Comparison of ENCODE assay signal across 30 mouse cellular contexts in the genomic region with DNA sequence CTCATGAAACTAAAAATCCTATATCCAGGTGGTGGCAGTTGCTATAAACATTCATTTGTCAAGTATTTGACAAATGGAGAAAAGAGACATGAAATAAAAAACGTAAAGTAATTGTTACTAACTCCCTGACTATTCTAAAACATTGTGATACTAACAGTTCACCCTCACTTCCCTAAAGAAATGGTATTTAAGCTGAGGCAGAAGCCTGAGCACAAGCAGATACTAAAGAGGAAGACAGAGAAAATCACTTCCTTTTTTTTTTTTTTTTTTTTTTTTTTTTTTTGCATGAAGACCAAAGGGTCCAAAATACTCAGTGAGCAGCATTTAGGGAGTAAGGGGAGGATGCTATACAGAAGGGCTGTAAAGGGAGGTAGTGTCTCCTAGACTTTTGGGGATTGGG. TPM values are rescaled to one million over a fixed set of nuclear protein-coding genes. Genes with fewer than 3 reads are reported as not detected.
DNase-seq lines count a peak whose midpoint lies in the region; ATAC-seq and TF ChIP-seq lines count a peak whose summit lies in the region.
"Had no signal": no experiment of that assay in that cellular context is flagged by ENCODE, and none has a peak within 500 bp of the region (broad histone marks: within the 10 kb centered on the region; RNA-seq: fewer than 3 reads in every experiment).

No protein-coding gene starts in this region.

- H3K4me2 ChIP-seq in midbrain, embryonic 16.5 days (ENCODE audit: low read length): no peak overlapping the region
- H3K4me2 ChIP-seq: heart, embryonic 12.5 days; hindbrain, embryonic 14.5 days; kidney, embryonic 15.5 days; limb, embryonic 13.5 days; liver, embryonic 11.5 days; midbrain, embryonic 12.5 days; stomach, embryonic 15.5 days had no signal

- TF ChIP-seq POLR2A in MEL (IDR thresholded peaks at IDR 0.05; ENCODE audit: control insufficient read depth in 1 of 2, insufficient read depth in 1 of 2, low read depth in 1 of 2, low read length in 2 of 2, poor library complexity in 1 of 2): no peak

- DNase-seq in A20 (ENCODE audit: low read depth, low spot score) (peak; percentile 80), MEL (ENCODE audit: low read depth, low spot score) (peak; percentile 87)
- no peak for DNase-seq in right cerebral cortex, postnatal 4 days
- DNase-seq in gastrocnemius, postnatal 4 days (ENCODE audit: low spot score in 2 of 2): no peak
- DNase-seq: adrenal gland, postnatal 25 days; cerebellum, adult 18-20 months; cerebellum, postnatal 10 days; gastrocnemius, postnatal 14 days; heart, adult 2 months; heart, postnatal 4 days; kidney, adult 11 months; kidney, postnatal 36 days; lung, postnatal 4 days; retina, postnatal 1 day; right cerebral cortex, postnatal 14 days; thymus, postnatal 14 days had no signal

- no peak overlapping the region for H3K4me3 ChIP-seq in MEL (ENCODE audit: control insufficient read depth in 1 of 2, insufficient read depth in 1 of 2, low read depth in 2 of 2, low read length in 2 of 2)
- no peak overlapping the region for H3K4me3 ChIP-seq in midbrain, embryonic 16.5 days (ENCODE audit: low read depth, low read length)
- H3K4me3 ChIP-seq: heart, adult 2 months; heart, embryonic 12.5 days; kidney, embryonic 15.5 days; layer of hippocampus, adult 2 months; left cerebral cortex, adult 2 months; limb, embryonic 13.5 days; midbrain, embryonic 12.5 days; stomach, embryonic 15.5 days had no signal

- TF ChIP-seq RAD21 in MEL (IDR thresholded peaks at IDR 0.05; ENCODE audit: low read depth, low read length): no peak

- H3K79me2 ChIP-seq in MEL (ENCODE audit: control insufficient read depth, insufficient read depth, low read length, poor library complexity): peaks cover 10% of the 10 kb centered on the region

- H3K27ac ChIP-seq in MEL (ENCODE audit: control insufficient read depth, low read depth, low read length): peak overlapping the region; percentile 76
- no peak overlapping the region for H3K27ac ChIP-seq in midbrain, embryonic 16.5 days (ENCODE audit: low read length)
- H3K27ac ChIP-seq: heart, adult 2 months; hindbrain, embryonic 14.5 days; kidney, embryonic 15.5 days; layer of hippocampus, adult 2 months; left cerebral cortex, adult 2 months; limb, embryonic 13.5 days; midbrain, embryonic 12.5 days; stomach, embryonic 15.5 days had no signal

- peaks cover 0 to 79% of the 10 kb centered on the region in 2 experiments; a peak in 2 of 4 replicates for H3K36me3 ChIP-seq in MEL (ENCODE audit: control insufficient read depth in 1 of 2, insufficient read depth in 2 of 2, low read length in 2 of 2)
- H3K36me3 ChIP-seq in midbrain, embryonic 16.5 days (ENCODE audit: control insufficient read depth, insufficient read depth, low read length): no peaks in the 10 kb centered on the region
- H3K36me3 ChIP-seq: heart, embryonic 12.5 days; kidney, embryonic 15.5 days; limb, embryonic 13.5 days; midbrain, embryonic 12.5 days; stomach, embryonic 15.5 days had no signal

- H3K27me3 ChIP-seq in MEL (ENCODE audit: control insufficient read depth in 1 of 2, insufficient read depth in 2 of 2, low read length in 2 of 2): no peaks in the 10 kb centered on the region
- H3K27me3 ChIP-seq in midbrain, embryonic 16.5 days (ENCODE audit: control insufficient read depth, insufficient read depth, low read depth, low read length): no peaks in the 10 kb centered on the region
- H3K27me3 ChIP-seq: heart, embryonic 12.5 days; kidney, embryonic 15.5 days; limb, embryonic 13.5 days; midbrain, embryonic 12.5 days; stomach, embryonic 15.5 days had no signal

- peak; percentile 82 to 90 for ATAC-seq in hematopoietic stem cell, adult 5-6 weeks (replicated peaks in 1 of 2; ENCODE audit: insufficient read depth in 1 of 2, low FRiP score in 2 of 2, low TSS enrichment in 1 of 2, low read depth in 1 of 2, poor library complexity in 2 of 2, severe bottlenecking in 2 of 2)
- ATAC-seq in neutrophil, adult 5-6 weeks (ENCODE audit: extremely low read depth, insufficient number of reproducible peaks, low FRiP score, poor library complexity, severe bottlenecking): peak; percentile 89
- no peak for ATAC-seq in midbrain, embryonic 16.5 days
- ATAC-seq: forebrain, embryonic 14.5 days; inflammation-experienced regulatory T-cells, adult 6 months had no signal

- 92% methylated on average over 1 of the region's 1 CpGs for WGBS in midbrain, embryonic 16.5 days

- no peak for TF ChIP-seq CTCF in MEL (IDR thresholded peaks at IDR 0.05 in 2 of 3, conservative IDR thresholded peaks at IDR 0.05 in 1 of 3; ENCODE audit: control insufficient read depth in 1 of 3, insufficient read depth in 1 of 3, low read depth in 2 of 3, low read length in 3 of 3, poor library complexity in 1 of 3, severe bottlenecking in 1 of 3)

- H3K9ac ChIP-seq in MEL (ENCODE audit: control insufficient read depth, low read depth, low read length, poor library complexity, severe bottlenecking): no peak overlapping the region
- H3K9ac ChIP-seq in midbrain, embryonic 16.5 days (ENCODE audit: low read depth, low read length): no peak overlapping the region
- H3K9ac ChIP-seq: heart, embryonic 12.5 days; hindbrain, embryonic 14.5 days; kidney, embryonic 15.5 days; limb, embryonic 13.5 days; midbrain, embryonic 12.5 days; stomach, embryonic 15.5 days had no signal

- H3K9me3 ChIP-seq in MEL (replicated peaks; ENCODE audit: insufficient read depth, low read length): no peaks in the 10 kb centered on the region
- H3K9me3 ChIP-seq in midbrain, embryonic 16.5 days (replicated peaks; ENCODE audit: control insufficient read depth, low read length, poor library complexity, severe bottlenecking): no peaks in the 10 kb centered on the region
- H3K9me3 ChIP-seq: heart, embryonic 12.5 days; kidney, embryonic 15.5 days; limb, embryonic 13.5 days; midbrain, embryonic 12.5 days; stomach, embryonic 15.5 days had no signal

- peak; percentile 83 to 98 for TF ChIP-seq EP300 in MEL (IDR thresholded peaks at IDR 0.05; ENCODE audit: low read depth in 1 of 2, low read length in 2 of 2)

- peaks cover 44 to 54% of the 10 kb centered on the region in 2 experiments for H3K4me1 ChIP-seq in MEL (ENCODE audit: control insufficient read depth in 1 of 2, insufficient read depth in 2 of 2, low read length in 2 of 2)
- H3K4me1 ChIP-seq in midbrain, embryonic 16.5 days (ENCODE audit: control insufficient read depth, insufficient read depth, low read length): no peaks in the 10 kb centered on the region
- H3K4me1 ChIP-seq: midbrain, embryonic 12.5 days; stomach, embryonic 15.5 days had no signal

TF ChIP-seq in MEL, 35 proteins besides CTCF, POLR2A, EP300 and RAD21 (continues in another document):
- peak; percentile 95 for TF ChIP-seq RCOR1 (IDR thresholded peaks at IDR 0.05; ENCODE audit: low read depth, low read length)
- peak; percentile 67 for TF ChIP-seq GATA1 (IDR thresholded peaks at IDR 0.05; ENCODE audit: low read depth, low read length)
- peak; percentile 68 for TF ChIP-seq HCFC1 (IDR thresholded peaks at IDR 0.05; ENCODE audit: low read depth, low read length)
- no peak for TF ChIP-seq SMC3 (IDR thresholded peaks at IDR 0.05; ENCODE audit: low read depth, low read length)
- no peak for TF ChIP-seq MAX (IDR thresholded peaks at IDR 0.05; ENCODE audit: low read length)
- no peak for TF ChIP-seq MYB (IDR thresholded peaks at IDR 0.05; ENCODE audit: low read depth, low read length)
- no peak for TF ChIP-seq CHD2 (IDR thresholded peaks at IDR 0.05; ENCODE audit: low read length)
- TF ChIP-seq KAT2A (conservative IDR thresholded peaks at IDR 0.05; ENCODE audit: low read depth, low read length): no peak
- TF ChIP-seq ELF1 (IDR thresholded peaks at IDR 0.05; ENCODE audit: low read depth, low read length): peak; percentile 72
- no peak for TF ChIP-seq MEF2A (IDR thresholded peaks at IDR 0.05; ENCODE audit: extremely low read depth, insufficient replicate concordance, low read depth, low read length, poor library complexity, severe bottlenecking)
- no peak for TF ChIP-seq POLR2AphosphoS2 (IDR thresholded peaks at IDR 0.05; ENCODE audit: low read length)
- 0 out of 2 replicates have a peak, but pooled peaks have one; percentile 12 for TF ChIP-seq JUND (IDR thresholded peaks at IDR 0.05; ENCODE audit: low read depth, low read length)
- TF ChIP-seq NRF1 (IDR thresholded peaks at IDR 0.05; ENCODE audit: insufficient read depth, low read depth, low read length, poor library complexity, severe bottlenecking): no peak
- TF ChIP-seq TAL1 (IDR thresholded peaks at IDR 0.05; ENCODE audit: low read length): peak; percentile 72
- TF ChIP-seq UBTF (IDR thresholded peaks at IDR 0.05; ENCODE audit: borderline replicate concordance, insufficient read depth, low read depth, low read length): no peak
- TF ChIP-seq TBP (IDR thresholded peaks at IDR 0.05; ENCODE audit: low read depth, low read length): no peak
- no peak for TF ChIP-seq E2F4 (IDR thresholded peaks at IDR 0.05; ENCODE audit: borderline replicate concordance, low read depth, low read length)
- TF ChIP-seq CHD1 (IDR thresholded peaks at IDR 0.05; ENCODE audit: low read depth, low read length): 0 out of 2 replicates have a peak, but pooled peaks have one; percentile 43
- peak; percentile 66; the same call in 1 of the 2 replicates for TF ChIP-seq ZKSCAN1 (IDR thresholded peaks at IDR 0.05; ENCODE audit: low read depth, low read length)
- no peak for TF ChIP-seq GABPA (IDR thresholded peaks at IDR 0.05; ENCODE audit: low read depth, low read length)
- peak; percentile 67; the same call in 1 of the 2 replicates for TF ChIP-seq ETS1 (IDR thresholded peaks at IDR 0.05; ENCODE audit: low read depth, low read length)
- no peak for TF ChIP-seq NELFE (IDR thresholded peaks at IDR 0.05; ENCODE audit: low read depth, low read length)
- TF ChIP-seq MAZ (IDR thresholded peaks at IDR 0.05; ENCODE audit: low read depth, low read length): no peak
- TF ChIP-seq BHLHE40 (IDR thresholded peaks at IDR 0.05; ENCODE audit: borderline replicate concordance, low read depth, low read length): no peak
- TF ChIP-seq USF1 (IDR thresholded peaks at IDR 0.05; ENCODE audit: low read depth, low read length): no peak
- TF ChIP-seq TCF12 (IDR thresholded peaks at IDR 0.05; ENCODE audit: low read depth, low read length): peak; percentile 73
- TF ChIP-seq USF2 (IDR thresholded peaks at IDR 0.05; ENCODE audit: borderline replicate concordance in 1 of 2, insufficient read depth in 1 of 2, low read depth in 1 of 2, low read length in 2 of 2): no peak

RNA-seq across cellular contexts. Expression of a gene that starts 13.6 kb away (rescaled TPM):
- 78.2 and 81.1 TPM in 2 replicates for total RNA-seq in MEL (2012; rRNA removed)
- polyA plus RNA-seq in MEL (2012; ENCODE audit: insufficient read depth in 1 of 2, insufficient read length in 2 of 2, low read depth in 1 of 2, low replicate concordance in 2 of 2, missing spikeins in 1 of 2): 100 to 1,000 TPM in 1 of 2 experiments, 10 to 100 TPM in 1; 59.5 to 507 TPM
- 288 and 337 TPM in 2 replicates for total RNA-seq in hematopoietic stem cell, adult 5-6 weeks (2017)
- 253 and 278 TPM in 2 replicates for total RNA-seq in neutrophil, adult 5-6 weeks (2017)
- 51.4 and 60.4 TPM in 2 replicates for polyA plus RNA-seq in midbrain, embryonic 16.5 days (2015; fragmentation: Nextera tagmentation; extraction: Ambion mirVana)
- total RNA-seq in gastrocnemius, postnatal 4 days (2021): 10 to 100 TPM; 41.3 to 44.0 TPM

Comparison
In these comparisons a context has a peak if more than half of its experiments do, and no peak if none do; other contexts are left out.
1. DNase-seq: peak in A20 (single experiment) and MEL (single experiment); none in right cerebral cortex, postnatal 4 days (single experiment) and gastrocnemius, postnatal 4 days (0 of 2).